Mouse (Mus musculus) hindbrain, postnatal 0 days (tissue): ENCODE measurements around the gene Hdac9. TPM values are rescaled to one million over a fixed set of nuclear protein-coding genes. Genes with fewer than 3 reads are reported as not detected.

Experiments
- ATAC-seq: fragments of 200-750 bp; cut with Nextera tagmentation; 2 replicates; pipeline ENCODE4 v1.8.0; 2017; ENCODE audit warnings: mild to moderate bottlenecking, moderate TSS enrichment, moderate library complexity
- DNase-seq: peaks from one replicate; pipeline ENCODE4 v3.0.0-alpha.2; 2015; ENCODE audit warnings: low spot score
- H3K27ac ChIP-seq: fragments of 300-500 bp; sonication (generic); 2 replicates; pipeline ENCODE4 v1.5.1; 2014; ENCODE audit warnings: mild to moderate bottlenecking
- H3K27me3 ChIP-seq: fragments of 300-500 bp; sonication (generic); 2 replicates; pipeline ENCODE4 v1.6.1; 2014; ENCODE audit warnings: low read length, mixed read lengths; ENCODE audit not compliant: insufficient read depth
- H3K36me3 ChIP-seq: fragments of 300-500 bp; sonication (generic); 2 replicates; pipeline ENCODE4 v1.6.1; 2014; ENCODE audit warnings: low read length, mixed read lengths; ENCODE audit not compliant: insufficient read depth
- H3K4me1 ChIP-seq: fragments of 300-500 bp; sonication (generic); 2 replicates; pipeline ENCODE4 v1.6.1; 2014; ENCODE audit warnings: antibody characterized with exemption, low read length, mixed read lengths; ENCODE audit not compliant: insufficient read depth
- H3K4me2 ChIP-seq: fragments of 300-500 bp; sonication (generic); 2 replicates; pipeline ENCODE4 v1.6.1; 2014; ENCODE audit warnings: low read depth, mild to moderate bottlenecking, low read length, moderate library complexity, mixed read lengths
- H3K4me3 ChIP-seq: fragments of 300-500 bp; sonication (generic); 2 replicates; pipeline ENCODE4 v1.5.1; 2014; ENCODE audit warnings: low read length
- H3K9ac ChIP-seq: fragments of 300-500 bp; sonication (generic); replicated peaks from 2 replicates; pipeline ENCODE4 v1.6.1; 2014; ENCODE audit warnings: mild to moderate bottlenecking, low read length, moderate library complexity, mixed read lengths
- H3K9me3 ChIP-seq: fragments of 300-500 bp; sonication (generic); 2 replicates; pipeline ENCODE4 v1.6.1; 2016; ENCODE audit warnings: low read length, mixed read lengths
- CTCF ChIP-seq: IDR thresholded peaks from 2 replicates; pipeline ENCODE4 v1.5.1; 2016; ENCODE audit warnings: antibody characterized with exemption, control low read depth, low read depth
- WGBS: fragments of 180-500 bp; shearing (Covaris S2); extraction: QIAGEN DNeasy Blood & Tissue Kit; methylation state at CpG from one replicate; pipeline ENCODE4 v1.1.7; 2014; 5-methylcytosine and 5-hydroxymethylcytosine counted together
- polyA plus RNA-seq: library from polyadenylated mRNA; unstranded; fragments of >200 nt; fragmentation: Nextera tagmentation; extraction: Ambion mirVana; gene quantifications from 2 replicates; pipeline ENCODE4 v1.2.1, GENCODE M21; 2015
- total RNA-seq: library from RNA; depleted of rRNA; stranded (reverse); fragments of >200 nt; gene quantifications from 2 replicates; pipeline ENCODE4 v1.2.3, GENCODE M21; 2014

Gene Hdac9
- total and polyA plus RNA-seq, 2 experiments from 2014 or later = 12.2 to 14.8 TPM

- DNase-seq = no peak
- no peak overlapping the region for H3K27ac ChIP-seq
- H3K9me3 ChIP-seq = no peaks in the 10 kb centered on the region
- WGBS = 83% methylated on average over 4 of the region's 4 CpGs
- no peaks in the 10 kb centered on the region for H3K27me3 ChIP-seq
- H3K36me3 ChIP-seq = no peaks in the 10 kb centered on the region
- no peak for TF ChIP-seq CTCF
- no peaks in the 10 kb centered on the region for H3K4me1 ChIP-seq
- no peak overlapping the region for H3K4me2 ChIP-seq
- no peak for ATAC-seq
- no peak overlapping the region for H3K4me3 ChIP-seq
- no peak overlapping the region for H3K9ac ChIP-seq
Observed at GRCm38 (mm10) chr12:34582522-34582921, 334.4 kb downstream of the Hdac9 start.

GRCm38 (mm10) chr12:34579220-34579619 is 337.7 kb downstream of the Hdac9 start:
- Histone ChIP-seq H3K36me3 (no peaks in the 10 kb centered on the region), H3K27me3 (no peaks in the 10 kb centered on the region), H3K9ac (no peak overlapping the region), H3K4me1 (no peaks in the 10 kb centered on the region), H3K4me3 (no peak overlapping the region), H3K9me3 (no peaks in the 10 kb centered on the region), H3K27ac (no peak overlapping the region), H3K4me2 (no peak overlapping the region)
- 76% methylated on average over 1 of the region's 1 CpGs for WGBS
- no peak for TF ChIP-seq CTCF
- DNase-seq (no peak), ATAC-seq (no peak)

- Histone ChIP-seq H3K27me3 (no peaks in the 10 kb centered on the region), H3K27ac (no peak overlapping the region), H3K4me1 (no peaks in the 10 kb centered on the region), H3K9me3 (no peaks in the 10 kb centered on the region), H3K4me2 (no peak overlapping the region), H3K4me3 (no peak overlapping the region), H3K9ac (no peak overlapping the region), H3K36me3 (no peaks in the 10 kb centered on the region)
- ATAC-seq = no peak
- WGBS = 88% methylated on average over 1 of the region's 1 CpGs
- DNase-seq = no peak
- no peak for TF ChIP-seq CTCF
Observed at GRCm38 (mm10) chr12:34571069-34571468, 345.8 kb downstream of the Hdac9 start.

GRCm38 (mm10) chr12:34569472-34569871 is 347.4 kb downstream of the Hdac9 start:
- no peak for ATAC-seq
- no peak overlapping the region for H3K4me2 ChIP-seq
- no peak for TF ChIP-seq CTCF
- DNase-seq = no peak
- H3K4me1 ChIP-seq = no peaks in the 10 kb centered on the region
- H3K9ac ChIP-seq = no peak overlapping the region
- H3K4me3 ChIP-seq = no peak overlapping the region
- 59% methylated on average over 3 of the region's 3 CpGs for WGBS
- no peaks in the 10 kb centered on the region for H3K27me3 ChIP-seq
- no peaks in the 10 kb centered on the region for H3K36me3 ChIP-seq
- H3K9me3 ChIP-seq = no peaks in the 10 kb centered on the region
- H3K27ac ChIP-seq = no peak overlapping the region

GRCm38 (mm10) chr12:34569052-34569451 is 347.8 kb downstream of the Hdac9 start:
- no peak overlapping the region for H3K4me2 ChIP-seq
- no peaks in the 10 kb centered on the region for H3K9me3 ChIP-seq
- no peaks in the 10 kb centered on the region for H3K4me1 ChIP-seq
- WGBS = 50% methylated on average over 3 of the region's 3 CpGs
- H3K9ac ChIP-seq = no peak overlapping the region
- H3K27me3 ChIP-seq = no peaks in the 10 kb centered on the region
- H3K36me3 ChIP-seq = no peaks in the 10 kb centered on the region
- no peak overlapping the region for H3K4me3 ChIP-seq
- TF ChIP-seq CTCF = no peak
- no peak overlapping the region for H3K27ac ChIP-seq
- DNase-seq (peak; percentile 27), ATAC-seq (peak; percentile 49; the same call in 1 of the 2 replicates)

- Histone ChIP-seq H3K9me3 (no peaks in the 10 kb centered on the region), H3K9ac (no peak overlapping the region), H3K4me3 (no peak overlapping the region), H3K36me3 (no peaks in the 10 kb centered on the region), H3K27ac (no peak overlapping the region), H3K4me2 (no peak overlapping the region), H3K4me1 (no peaks in the 10 kb centered on the region), H3K27me3 (no peaks in the 10 kb centered on the region)
- WGBS = 83% methylated on average over 2 of the region's 2 CpGs
- ATAC-seq = no peak
- no peak for TF ChIP-seq CTCF
- DNase-seq = no peak
Observed at GRCm38 (mm10) chr12:34562331-34562730, 354.6 kb downstream of the Hdac9 start.

- no peak overlapping the region for H3K4me2 ChIP-seq
- no peak for TF ChIP-seq CTCF
- DNase-seq = no peak
- H3K4me1 ChIP-seq = no peaks in the 10 kb centered on the region
- ATAC-seq = no peak
- H3K9me3 ChIP-seq = no peaks in the 10 kb centered on the region
- H3K4me3 ChIP-seq = no peak overlapping the region
- no peak overlapping the region for H3K9ac ChIP-seq
- WGBS = 74% methylated on average over 5 of the region's 5 CpGs
- H3K27ac ChIP-seq = no peak overlapping the region
- no peaks in the 10 kb centered on the region for H3K27me3 ChIP-seq
- no peaks in the 10 kb centered on the region for H3K36me3 ChIP-seq
Observed at GRCm38 (mm10) chr12:34559001-34559400, 357.9 kb downstream of the Hdac9 start.
